Mouse (Mus musculus) ES-E14 (cell line): ENCODE results near the gene Slx4ip. TPM values are rescaled to one million over a fixed set of nuclear protein-coding genes. Genes with fewer than 3 reads are reported as not detected.
A peak's percentile ranks its signal among the peaks of the same experiment; 100 is the strongest.

Experiments used
- DNase-seq: peaks from one replicate; pipeline ENCODE4 v3.0.0-alpha.2; 2013; ENCODE audit warnings: low read depth, low spot score
- H3K27ac ChIP-seq: 2 replicates; pipeline ENCODE4 v1.5.1; 2012; ENCODE audit warnings: low read depth, mild to moderate bottlenecking, low read length, moderate library complexity, mixed read lengths; ENCODE audit not compliant: poor library complexity, insufficient read depth, severe bottlenecking
- H3K36me3 ChIP-seq: 2 replicates; pipeline ENCODE4 v1.6.1; 2012; ENCODE audit warnings: mild to moderate bottlenecking, low read length, moderate library complexity, mixed read lengths; ENCODE audit not compliant: control insufficient read depth, poor library complexity, insufficient read depth, severe bottlenecking
- H3K4me1 ChIP-seq, 2 experiments: fragments of 150-350 bp in 1 of 2; sonication (generic) in 1 of 2; 2 replicates each; pipeline ENCODE4 v1.6.1; 2012; ENCODE audit warnings: low read length in 2 of 2, mild to moderate bottlenecking in 1 of 2, mixed read lengths in 1 of 2; ENCODE audit not compliant: control insufficient read depth in 2 of 2, insufficient read depth in 2 of 2, poor library complexity in 1 of 2
- H3K4me3 ChIP-seq, 2 experiments: fragments of 150-350 bp in 1 of 2; sonication (generic) in 1 of 2; 2 replicates each; pipeline ENCODE4 v1.5.1; 2012; ENCODE audit warnings: low read length in 2 of 2, low read depth in 1 of 2, mild to moderate bottlenecking in 1 of 2, mixed read lengths in 1 of 2; ENCODE audit not compliant: insufficient read depth in 1 of 2, poor library complexity in 1 of 2, severe bottlenecking in 1 of 2
- H3K9ac ChIP-seq: 2 replicates; pipeline ENCODE4 v1.6.1; 2012; ENCODE audit warnings: low read depth, mild to moderate bottlenecking, low read length, mixed read lengths; ENCODE audit not compliant: poor library complexity, insufficient read depth, severe bottlenecking
- H3K9me3 ChIP-seq: fragments of 150-350 bp; sonication (generic); 2 replicates; pipeline ENCODE4 v1.6.1; 2012; ENCODE audit warnings: low read depth, mild to moderate bottlenecking, low read length; ENCODE audit not compliant: control insufficient read depth, insufficient read depth
- CHD2 ChIP-seq: IDR thresholded peaks from 2 replicates; pipeline ENCODE4 v1.6.1; 2014; ENCODE audit warnings: mild to moderate bottlenecking, low read depth, low read length, inconsistent platforms
- HCFC1 ChIP-seq: IDR thresholded peaks from 2 replicates; pipeline ENCODE4 v1.6.1; 2012; ENCODE audit warnings: low read length, inconsistent platforms, borderline replicate concordance; ENCODE audit not compliant: insufficient read depth
- MAFK ChIP-seq: IDR thresholded peaks from 2 replicates; pipeline ENCODE4 v1.6.1; 2014; ENCODE audit warnings: mild to moderate bottlenecking, low read depth, low read length, inconsistent platforms; ENCODE audit not compliant: insufficient read depth
- ZC3H11A ChIP-seq: IDR thresholded peaks from 2 replicates; pipeline ENCODE4 v1.6.1; 2012; ENCODE audit warnings: low read depth, mild to moderate bottlenecking, inconsistent platforms, low read length, borderline replicate concordance
- ZNF384 ChIP-seq: IDR thresholded peaks from 2 replicates; pipeline ENCODE4 v1.6.1; 2012; ENCODE audit warnings: low read depth, low read length, inconsistent platforms
- in situ Hi-C, 2 experiments: fragments of 600-800 bp; cut with MboI; formaldehyde crosslinking; loops; one replicate each; pipeline ENCODE4 v1.15.1; 2025; ENCODE audit warnings: low sequenced_read_pairs in 2 of 2, inconsistent platforms in 1 of 2; ENCODE audit not compliant: unreplicated experiment in 2 of 2
- total RNA-seq: library from RNA; depleted of rRNA; stranded (reverse); fragments of 300-350 nt; gene quantifications from 2 replicates; pipeline ENCODE4 v1.2.3, GENCODE M21; 2012

Slx4ip gene
- total RNA-seq, 1 experiment, result 8.1 TPM

DNA sequence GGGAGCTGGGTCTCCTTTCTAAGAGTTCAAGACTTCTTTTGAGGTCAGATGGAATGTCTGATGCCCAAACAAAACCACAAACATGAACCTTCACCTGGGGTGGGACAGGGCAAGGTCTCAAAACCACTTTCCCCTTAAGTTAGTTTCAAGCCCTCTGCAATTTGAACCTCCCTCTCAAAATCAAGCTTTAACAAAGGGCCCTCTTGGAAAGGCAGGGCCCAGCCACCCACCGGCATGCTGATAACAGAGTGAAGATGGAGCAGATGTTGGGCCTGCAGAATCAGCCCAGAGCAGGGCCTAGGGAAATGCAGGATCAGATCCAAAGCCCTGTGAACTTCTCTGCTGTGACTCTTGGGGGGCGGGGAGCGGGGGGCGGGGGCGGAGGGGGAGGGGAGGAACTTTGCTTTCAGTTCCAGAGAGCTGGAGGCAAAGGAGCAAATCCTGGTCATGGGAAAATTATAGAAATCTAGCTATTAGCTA, 206.0 kb downstream of the Slx4ip start:
- peaks cover 5 to 36% of the 10 kb centered on the region in 2 experiments for H3K4me1 ChIP-seq
- no peaks in the 10 kb centered on the region for H3K9me3 ChIP-seq
- no peak overlapping the region for H3K9ac ChIP-seq
- H3K4me3 ChIP-seq, result no peak overlapping the region
- H3K36me3 ChIP-seq, result peaks cover 4% of the 10 kb centered on the region; the same call in 1 of the 2 replicates
- no peak for DNase-seq
- H3K27ac ChIP-seq, result no peak overlapping the region
- in situ Hi-C loops, result no loop called here
- TF ChIP-seq MAFK (no peak), CHD2 (no peak), HCFC1 (no peak)

GRCm38 (mm10) chr2:137098269-137099035, 207.4 kb downstream of the Slx4ip start:
- Histone ChIP-seq H3K4me3 (peak overlapping the region in 1 of 2 experiments; percentile 14; a peak in 1 of 4 replicates), H3K9me3 (no peaks in the 10 kb centered on the region), H3K4me1 (peaks cover 5 to 29% of the 10 kb centered on the region in 2 experiments), H3K36me3 (peaks cover 4% of the 10 kb centered on the region; the same call in 1 of the 2 replicates), H3K27ac (peak overlapping the region; percentile 74), H3K9ac (no peak overlapping the region; the same call in 1 of the 2 replicates)
- in situ Hi-C loops, result no loop called here
- no peak for TF ChIP-seq ZC3H11A
- TF ChIP-seq ZNF384, result no peak
- TF ChIP-seq HCFC1, result no peak
- no peak for TF ChIP-seq MAFK
- no peak for TF ChIP-seq CHD2
- DNase-seq, result peak; percentile 72

GRCm38 (mm10) chr2:137099211-137099734, 208.3 kb downstream of the Slx4ip start:
- H3K27ac ChIP-seq, result no peak overlapping the region; the same call in 1 of the 2 replicates

GRCm38 (mm10) chr2:137101074-137101473, 210.1 kb downstream of the Slx4ip start:
- no peak for DNase-seq
- H3K36me3 ChIP-seq, result peaks cover 4% of the 10 kb centered on the region; the same call in 1 of the 2 replicates
- no peak overlapping the region for H3K4me3 ChIP-seq
- H3K9ac ChIP-seq, result no peak overlapping the region
- no peaks in the 10 kb centered on the region for H3K9me3 ChIP-seq
- TF ChIP-seq HCFC1 (no peak), MAFK (no peak), CHD2 (no peak), ZNF384 (no peak), ZC3H11A (no peak)
- H3K27ac ChIP-seq, result no peak overlapping the region
- in situ Hi-C loops, result loop anchor here in 1 of 2 experiments (25.0 kb wide), 1 partner anchor 836 kb away; no protein-coding TSS in a partner anchor
- peaks cover 5 to 24% of the 10 kb centered on the region in 2 experiments for H3K4me1 ChIP-seq

More at GRCm38 (mm10) chr2:137099211-137099734, 208.3 kb downstream of the Slx4ip start:
- in situ Hi-C loops, result no loop called here
- Histone ChIP-seq H3K9me3 (no peaks in the 10 kb centered on the region), H3K36me3 (peaks cover 4% of the 10 kb centered on the region; the same call in 1 of the 2 replicates), H3K9ac (no peak overlapping the region), H3K4me1 (peaks cover 5 to 29% of the 10 kb centered on the region in 2 experiments), H3K4me3 (no peak overlapping the region)
- no peak for TF ChIP-seq CHD2
- TF ChIP-seq ZC3H11A, result no peak
- TF ChIP-seq ZNF384, result no peak
- no peak for TF ChIP-seq MAFK
- no peak for TF ChIP-seq HCFC1
- DNase-seq, result no peak
